Mouse (Mus musculus) forebrain, embryonic 10.5 days (tissue): ENCODE results near the gene Gm13285. TPM values are rescaled to one million over a fixed set of nuclear protein-coding genes. Genes with fewer than 3 reads are reported as not detected.
"Not testable (repeated sequence)": the region's sequence is repeated elsewhere in the genome, so short reads cannot be mapped to it uniquely, and the experiment has no call there.

Experiments
- DNase-seq: peaks from one replicate; pipeline ENCODE4 v3.0.0-alpha.2; 2017; ENCODE audit warnings: low spot score; ENCODE audit errors: extremely low spot score
- H3K27ac ChIP-seq: fragments of 300-500 bp; sonication (generic); 2 replicates; pipeline ENCODE4 v1.5.1; 2016; ENCODE audit warnings: mild to moderate bottlenecking
- H3K27me3 ChIP-seq: fragments of 300-500 bp; sonication (generic); 2 replicates; pipeline ENCODE4 v1.6.1; 2016; ENCODE audit warnings: mild to moderate bottlenecking; ENCODE audit not compliant: poor library complexity, severe bottlenecking
- H3K36me3 ChIP-seq: fragments of 300-500 bp; sonication (generic); replicated peaks from 2 replicates; pipeline ENCODE4 v1.6.1; 2016; ENCODE audit warnings: mild to moderate bottlenecking, moderate library complexity
- H3K4me1 ChIP-seq: fragments of 300-500 bp; sonication (generic); 2 replicates; pipeline ENCODE4 v1.6.1; 2016
- H3K4me3 ChIP-seq: fragments of 300-500 bp; sonication (generic); 2 replicates; pipeline ENCODE4 v1.5.1; 2016; ENCODE audit warnings: mild to moderate bottlenecking, moderate library complexity
- H3K9me3 ChIP-seq: fragments of 300-500 bp; sonication (generic); 2 replicates; pipeline ENCODE4 v1.6.1; 2016; ENCODE audit warnings: mild to moderate bottlenecking, moderate library complexity
- WGBS: fragments of 180-500 bp; shearing (Covaris S2); methylation state at CpG from one replicate; pipeline ENCODE4 v1.1.7; 2016; 5-methylcytosine and 5-hydroxymethylcytosine counted together
- polyA plus RNA-seq: library from polyadenylated mRNA; unstranded; fragments of >200 nt; fragmentation: Nextera tagmentation; extraction: Ambion mirVana; gene quantifications from 2 replicates; pipeline ENCODE4 v1.2.1, GENCODE M21; 2016

Gene Gm13285
- polyA plus RNA-seq, 1 experiment from 2014 or later, result not detected

DNA sequence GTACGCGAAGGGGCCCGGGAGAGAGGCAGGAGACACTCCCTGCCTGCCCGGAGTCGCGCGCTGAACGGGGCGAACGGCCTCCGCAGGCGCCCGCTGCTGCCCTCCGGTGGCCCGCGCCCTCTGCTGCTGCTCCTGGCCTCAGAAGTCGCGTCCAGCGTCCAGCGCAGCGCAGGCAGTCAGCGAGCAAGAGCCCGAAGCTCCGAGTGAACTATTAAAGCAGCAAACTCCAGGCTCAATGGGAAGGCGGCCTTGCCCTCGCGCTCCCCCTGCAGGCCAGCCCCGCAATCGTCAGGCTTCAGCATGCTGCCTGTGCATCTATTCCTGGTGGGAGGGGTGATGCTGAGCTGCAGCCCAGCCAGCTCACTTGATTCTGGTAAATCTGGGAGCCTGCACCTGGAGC, 22.8 kb upstream of the Gm13285 start, which contains the start of gene Gm13289:
Gene Gm13289 (plus strand): TSS at position 301 of the 400 bp plus-strand sequence.
- not testable (repeated sequence) for H3K36me3 ChIP-seq, H3K27me3 ChIP-seq, H3K4me1 ChIP-seq, H3K4me3 ChIP-seq, H3K27ac ChIP-seq, DNase-seq, H3K9me3 ChIP-seq
- WGBS, result no CpG with 5 or more reads among the region's 29 CpGs

DNA sequence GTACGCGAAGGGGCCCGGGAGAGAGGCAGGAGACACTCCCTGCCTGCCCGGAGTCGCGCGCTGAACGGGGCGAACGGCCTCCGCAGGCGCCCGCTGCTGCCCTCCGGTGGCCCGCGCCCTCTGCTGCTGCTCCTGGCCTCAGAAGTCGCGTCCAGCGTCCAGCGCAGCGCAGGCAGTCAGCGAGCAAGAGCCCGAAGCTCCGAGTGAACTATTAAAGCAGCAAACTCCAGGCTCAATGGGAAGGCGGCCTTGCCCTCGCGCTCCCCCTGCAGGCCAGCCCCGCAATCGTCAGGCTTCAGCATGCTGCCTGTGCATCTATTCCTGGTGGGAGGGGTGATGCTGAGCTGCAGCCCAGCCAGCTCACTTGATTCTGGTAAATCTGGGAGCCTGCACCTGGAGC, 19.9 kb upstream of the Gm13285 start, which contains the start of gene Gm13272:
Gene Gm13272 (plus strand): TSS at position 301 of the 400 bp plus-strand sequence.
- H3K4me1 ChIP-seq, H3K36me3 ChIP-seq, H3K27ac ChIP-seq, H3K27me3 ChIP-seq, H3K4me3 ChIP-seq, H3K9me3 ChIP-seq, DNase-seq: not testable (repeated sequence)
- no CpG with 5 or more reads among the region's 29 CpGs for whole genome bisulfite sequencing

- DNase-seq, H3K4me1 ChIP-seq, H3K36me3 ChIP-seq, H3K27me3 ChIP-seq, H3K4me3 ChIP-seq, H3K9me3 ChIP-seq, H3K27ac ChIP-seq: not testable (repeated sequence)
- WGBS, result 43% methylated on average over 16 of the region's 18 CpGs
These were observed 19.1 kb upstream of the Gm13285 start for GRCm38 (mm10) chr4:88780320-88780719.

DNA sequence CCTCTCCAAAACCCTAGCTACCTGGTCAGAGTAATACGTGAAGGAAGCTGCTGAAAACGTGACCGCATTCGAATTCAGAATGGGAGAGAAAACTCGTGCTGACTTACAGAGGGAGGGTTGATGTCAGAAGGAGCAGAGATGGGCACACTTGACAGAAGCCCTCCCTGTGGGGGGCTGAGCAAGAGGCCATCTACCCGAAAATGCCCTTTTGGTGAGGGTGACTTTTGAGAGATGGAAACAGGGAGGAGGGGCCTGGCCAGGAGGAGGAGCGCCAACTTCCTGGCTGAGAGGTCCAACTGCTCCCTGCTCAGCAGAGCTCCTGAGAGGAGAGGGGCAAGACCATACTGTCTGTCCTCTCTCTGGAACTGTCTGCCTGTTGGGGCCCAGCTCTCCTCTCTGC, 17.6 kb upstream of the Gm13285 start, which contains the start of gene Ifnz:
Gene Ifnz (plus strand): TSS at position 301 of the 400 bp plus-strand sequence.
- not testable (repeated sequence) for DNase-seq
- WGBS, result 17% methylated on average over 5 of the region's 7 CpGs
- H3K4me3 ChIP-seq, result peak within 1 kb of the TSS; percentile 33; the same call in 1 of the 2 replicates

GRCm38 (mm10) chr4:88782335-88782734, 17.1 kb upstream of the Gm13285 start:
- not testable (repeated sequence) for DNase-seq, H3K27me3 ChIP-seq, H3K36me3 ChIP-seq, H3K4me1 ChIP-seq, H3K27ac ChIP-seq, H3K9me3 ChIP-seq
- WGBS, result 0% methylated on average over 4 of the region's 31 CpGs
- peak overlapping the region; percentile 33; the same call in 1 of the 2 replicates for H3K4me3 ChIP-seq

More for the DNA sequence above, 17.6 kb upstream of the Gm13285 start, which contains the start of gene Ifnz:
- H3K4me1 ChIP-seq, H3K9me3 ChIP-seq, H3K27ac ChIP-seq, H3K27me3 ChIP-seq, H3K36me3 ChIP-seq: not testable (repeated sequence)

GRCm38 (mm10) chr4:88785409-88785808, 14.1 kb upstream of the Gm13285 start, which contains the start of gene Gm13276:
TSS of gene Gm13276 (plus strand) at chr4:88785709.
- not testable (repeated sequence) for H3K27me3 ChIP-seq, H3K27ac ChIP-seq, H3K4me3 ChIP-seq, H3K36me3 ChIP-seq, DNase-seq, H3K4me1 ChIP-seq, H3K9me3 ChIP-seq
- WGBS, result no CpG with 5 or more reads among the region's 27 CpGs

GRCm38 (mm10) chr4:88788402-88788801, 11.1 kb upstream of the Gm13285 start, which contains the start of gene Gm13277:
TSS of gene Gm13277 (plus strand) at chr4:88788632.
- 3% methylated on average over 4 of the region's 28 CpGs for WGBS
- not testable (repeated sequence) for H3K4me3 ChIP-seq, H3K27me3 ChIP-seq, H3K27ac ChIP-seq, H3K4me1 ChIP-seq, H3K36me3 ChIP-seq, DNase-seq, H3K9me3 ChIP-seq

DNA sequence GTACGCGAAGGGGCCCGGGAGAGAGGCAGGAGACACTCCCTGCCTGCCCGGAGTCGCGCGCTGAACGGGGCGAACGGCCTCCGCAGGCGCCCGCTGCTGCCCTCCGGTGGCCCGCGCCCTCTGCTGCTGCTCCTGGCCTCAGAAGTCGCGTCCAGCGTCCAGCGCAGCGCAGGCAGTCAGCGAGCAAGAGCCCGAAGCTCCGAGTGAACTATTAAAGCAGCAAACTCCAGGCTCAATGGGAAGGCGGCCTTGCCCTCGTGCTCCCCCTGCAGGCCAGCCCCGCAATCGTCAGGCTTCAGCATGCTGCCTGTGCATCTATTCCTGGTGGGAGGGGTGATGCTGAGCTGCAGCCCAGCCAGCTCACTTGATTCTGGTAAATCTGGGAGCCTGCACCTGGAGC, 8.2 kb upstream of the Gm13285 start, which contains the start of gene Gm13278:
Gene Gm13278 (plus strand): TSS at position 301 of the 400 bp plus-strand sequence.
- WGBS, result no CpG with 5 or more reads among the region's 28 CpGs
- H3K36me3 ChIP-seq, result not testable (repeated sequence)

DNA sequence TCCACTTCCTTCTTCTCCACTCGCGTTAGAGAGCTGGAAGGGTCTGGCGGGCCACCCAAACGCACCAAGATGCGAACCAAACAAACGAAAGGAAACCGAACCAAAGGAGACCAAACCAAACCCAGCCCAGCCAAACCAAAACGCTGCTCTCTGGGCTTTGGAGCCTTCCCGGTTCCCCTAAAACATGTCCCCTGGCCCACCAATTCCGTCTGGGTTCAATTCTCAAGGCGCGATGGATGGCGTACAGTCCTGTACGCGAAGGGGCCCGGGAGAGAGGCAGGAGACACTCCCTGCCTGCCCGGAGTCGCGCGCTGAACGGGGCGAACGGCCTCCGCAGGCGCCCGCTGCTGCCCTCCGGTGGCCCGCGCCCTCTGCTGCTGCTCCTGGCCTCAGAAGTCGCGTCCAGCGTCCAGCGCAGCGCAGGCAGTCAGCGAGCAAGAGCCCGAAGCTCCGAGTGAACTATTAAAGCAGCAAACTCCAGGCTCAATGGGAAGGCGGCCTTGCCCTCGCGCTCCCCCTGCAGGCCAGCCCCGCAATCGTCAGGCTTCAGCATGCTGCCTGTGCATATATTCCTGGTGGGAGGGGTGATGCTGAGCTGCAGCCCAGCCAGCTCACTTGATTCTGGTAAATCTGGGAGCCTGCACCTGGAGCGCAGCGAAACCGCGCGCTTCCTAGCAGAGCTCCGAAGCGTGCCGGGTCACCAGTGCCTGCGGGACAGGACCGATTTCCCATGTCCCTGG, 5.4 kb upstream of the Gm13285 start, which contains the start of gene Gm13275:
Gene Gm13275 (plus strand): TSS at position 552 of the 740 bp plus-strand sequence.
- 0% methylated on average over 17 of the region's 52 CpGs for WGBS
- H3K36me3 ChIP-seq, H3K4me1 ChIP-seq, H3K27ac ChIP-seq, H3K9me3 ChIP-seq, H3K27me3 ChIP-seq, DNase-seq, H3K4me3 ChIP-seq: not testable (repeated sequence)

More for the DNA sequence above, 8.2 kb upstream of the Gm13285 start, which contains the start of gene Gm13278:
- H3K4me3 ChIP-seq, H3K27ac ChIP-seq, DNase-seq, H3K9me3 ChIP-seq, H3K4me1 ChIP-seq, H3K27me3 ChIP-seq: not testable (repeated sequence)

DNA sequence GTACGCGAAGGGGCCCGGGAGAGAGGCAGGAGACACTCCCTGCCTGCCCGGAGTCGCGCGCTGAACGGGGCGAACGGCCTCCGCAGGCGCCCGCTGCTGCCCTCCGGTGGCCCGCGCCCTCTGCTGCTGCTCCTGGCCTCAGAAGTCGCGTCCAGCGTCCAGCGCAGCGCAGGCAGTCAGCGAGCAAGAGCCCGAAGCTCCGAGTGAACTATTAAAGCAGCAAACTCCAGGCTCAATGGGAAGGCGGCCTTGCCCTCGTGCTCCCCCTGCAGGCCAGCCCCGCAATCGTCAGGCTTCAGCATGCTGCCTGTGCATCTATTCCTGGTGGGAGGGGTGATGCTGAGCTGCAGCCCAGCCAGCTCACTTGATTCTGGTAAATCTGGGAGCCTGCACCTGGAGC, 2.4 kb upstream of the Gm13285 start, which contains the start of gene Gm13279:
Gene Gm13279 (plus strand): TSS at position 301 of the 400 bp plus-strand sequence.
- H3K36me3 ChIP-seq, H3K4me3 ChIP-seq, H3K4me1 ChIP-seq, DNase-seq, H3K27me3 ChIP-seq, H3K9me3 ChIP-seq, H3K27ac ChIP-seq: not testable (repeated sequence)
- WGBS, result no CpG with 5 or more reads among the region's 28 CpGs

GRCm38 (mm10) chr4:88802954-88803353, 3.5 kb downstream of the Gm13285 start, which contains the start of gene Gm13287:
TSS of gene Gm13287 (plus strand) at chr4:88803254.
- no CpG with 5 or more reads among the region's 29 CpGs for WGBS
- H3K4me1 ChIP-seq, H3K9me3 ChIP-seq, DNase-seq, H3K36me3 ChIP-seq, H3K27ac ChIP-seq, H3K4me3 ChIP-seq: not testable (repeated sequence)
- peaks cover 17% of the 10 kb centered on the region for H3K27me3 ChIP-seq

DNA sequence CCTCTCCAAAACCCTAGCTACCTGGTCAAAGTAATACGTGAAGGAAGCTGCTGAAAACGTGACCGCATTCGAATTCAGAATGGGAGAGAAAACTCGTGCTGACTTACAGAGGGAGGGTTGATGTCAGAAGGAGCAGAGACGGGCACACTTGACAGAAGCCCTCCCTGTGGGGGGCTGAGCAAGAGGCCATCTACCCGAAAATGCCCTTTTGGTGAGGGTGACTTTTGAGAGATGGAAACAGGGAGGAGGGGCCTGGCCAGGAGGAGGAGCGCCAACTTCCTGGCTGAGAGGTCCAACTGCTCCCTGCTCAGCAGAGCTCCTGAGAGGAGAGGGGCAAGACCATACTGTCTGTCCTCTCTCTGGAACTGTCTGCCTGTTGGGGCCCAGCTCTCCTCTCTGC, 5.8 kb downstream of the Gm13285 start, which contains the start of gene Gm13288:
Gene Gm13288 (plus strand): TSS at position 301 of the 400 bp plus-strand sequence.
- not testable (repeated sequence) for H3K36me3 ChIP-seq, H3K27ac ChIP-seq, DNase-seq, H3K4me1 ChIP-seq, H3K9me3 ChIP-seq
- WGBS, result no CpG with 5 or more reads among the region's 8 CpGs
- peaks cover 18% of the 10 kb centered on the region for H3K27me3 ChIP-seq
- H3K4me3 ChIP-seq, result peak within 1 kb of the TSS; percentile 34; the same call in 1 of the 2 replicates

GRCm38 (mm10) chr4:88805761-88806160, 6.3 kb downstream of the Gm13285 start:
- H3K4me1 ChIP-seq, H3K9me3 ChIP-seq, H3K27ac ChIP-seq, DNase-seq, H3K36me3 ChIP-seq: not testable (repeated sequence)
- peaks cover 18% of the 10 kb centered on the region for H3K27me3 ChIP-seq
- WGBS, result 0% methylated on average over 15 of the region's 34 CpGs
- peak overlapping the region; percentile 34; the same call in 1 of the 2 replicates for H3K4me3 ChIP-seq
